ENCODE assay signal across 18 mouse cellular contexts in genomic region chr5:124986222-124986621, GRCm38 (mm10). TPM values are rescaled to one million over a fixed set of nuclear protein-coding genes. Genes with fewer than 3 reads are reported as not detected.
A peak's percentile ranks its signal among the peaks of the same experiment; 100 is the strongest.
DNase-seq lines count a peak whose midpoint lies in the region; ATAC-seq and TF ChIP-seq lines count a peak whose summit lies in the region.
"Had no signal": no experiment of that assay in that cellular context is flagged by ENCODE, and none has a peak within 500 bp of the region (broad histone marks: within the 10 kb centered on the region; RNA-seq: fewer than 3 reads in every experiment).

No protein-coding gene starts in this region.

- peaks cover 6% of the 10 kb centered on the region for H3K4me1 ChIP-seq in heart, adult 2 months (ENCODE audit: control insufficient read depth, insufficient read depth, low read length)
- no peaks in the 10 kb centered on the region for H3K4me1 ChIP-seq in heart, embryonic 11.5 days (ENCODE audit: control insufficient read depth, insufficient read depth, low read length)
- no peaks in the 10 kb centered on the region for H3K4me1 ChIP-seq in liver, postnatal 0 days (ENCODE audit: insufficient read depth)
- no peaks in the 10 kb centered on the region for H3K4me1 ChIP-seq in liver, embryonic 11.5 days (replicated peaks; ENCODE audit: control insufficient read depth, insufficient read depth, low read length)
- no peaks in the 10 kb centered on the region for H3K4me1 ChIP-seq in E14TG2a.4 (replicated peaks; ENCODE audit: low read depth, low read length)
- H3K4me1 ChIP-seq in forebrain, embryonic 16.5 days (replicated peaks; ENCODE audit: control insufficient read depth, insufficient read depth, low read length): no peaks in the 10 kb centered on the region
- H3K4me1 ChIP-seq: forebrain, embryonic 15.5 days; hindbrain, embryonic 15.5 days had no signal

- no peak for TF ChIP-seq EP300 in heart, adult 2 months (IDR thresholded peaks at IDR 0.05; ENCODE audit: insufficient read depth, low read depth, low read length)
- TF ChIP-seq EP300 in liver, postnatal 0 days (IDR thresholded peaks at IDR 0.05; ENCODE audit: low read depth): no peak

- no peaks in the 10 kb centered on the region for H3K79me2 ChIP-seq in heart, adult 2 months (replicated peaks; ENCODE audit: control insufficient read depth, insufficient read depth, low read length)

- no peak overlapping the region for H3K4me2 ChIP-seq in heart, embryonic 11.5 days
- H3K4me2 ChIP-seq in liver, postnatal 0 days (ENCODE audit: low read depth, low read length): no peak overlapping the region
- H3K4me2 ChIP-seq in liver, embryonic 11.5 days: no peak overlapping the region
- H3K4me2 ChIP-seq in forebrain, embryonic 16.5 days (ENCODE audit: low read length): no peak overlapping the region
- H3K4me2 ChIP-seq: forebrain, embryonic 15.5 days; hindbrain, embryonic 15.5 days; kidney, embryonic 15.5 days; liver, embryonic 13.5 days; midbrain, embryonic 11.5 days had no signal

- whole genome bisulfite sequencing in heart, adult 2 months: 94% methylated on average over 5 of the region's 5 CpGs
- WGBS in heart, embryonic 11.5 days (ENCODE audit: insufficient replicate concordance): 84% methylated on average over 5 of the region's 5 CpGs
- 77% methylated on average over 5 of the region's 5 CpGs for WGBS in liver, postnatal 0 days (ENCODE audit: insufficient replicate concordance)
- WGBS in liver, embryonic 11.5 days: 79% methylated on average over 5 of the region's 5 CpGs
- 84% methylated on average over 5 of the region's 5 CpGs for WGBS in forebrain, embryonic 16.5 days

- DNase-seq in heart, adult 2 months: no peak
- DNase-seq in liver, postnatal 0 days: no peak
- no peak for DNase-seq in liver, embryonic 11.5 days (ENCODE audit: low spot score)
- no peak for DNase-seq in brain, embryonic 14.5 days (ENCODE audit: low read depth)
- DNase-seq in spleen, postnatal 14 days (ENCODE audit: low spot score in 2 of 2): no peak
- DNase-seq: adrenal gland, adult 8-10 months; cerebellum, adult 9-10 months; heart, postnatal 14 days; liver, embryonic 13.5 days; lung, postnatal 4 days; right cerebral cortex, postnatal 14 days had no signal

- no peak overlapping the region for H3K4me3 ChIP-seq in heart, adult 2 months
- no peak overlapping the region for H3K4me3 ChIP-seq in heart, embryonic 11.5 days (ENCODE audit: low read depth, low read length)
- H3K4me3 ChIP-seq in liver, postnatal 0 days (ENCODE audit: low read depth, low read length): no peak overlapping the region
- H3K4me3 ChIP-seq in liver, embryonic 11.5 days (ENCODE audit: low read depth, low read length): no peak overlapping the region
- H3K4me3 ChIP-seq in E14TG2a.4 (replicated peaks; ENCODE audit: low read length): no peak overlapping the region
- H3K4me3 ChIP-seq in forebrain, embryonic 16.5 days (replicated peaks; ENCODE audit: low read length): no peak overlapping the region
- H3K4me3 ChIP-seq: forebrain, embryonic 15.5 days; hindbrain, embryonic 15.5 days; kidney, embryonic 15.5 days; liver, embryonic 13.5 days had no signal

- TF ChIP-seq POLR2A in heart, adult 2 months (IDR thresholded peaks at IDR 0.05; ENCODE audit: insufficient read depth, low read depth, low read length): no peak
- TF ChIP-seq POLR2A in brain, embryonic 14.5 days (IDR thresholded peaks at IDR 0.05; ENCODE audit: borderline replicate concordance, extremely low read depth, insufficient read depth, insufficient read length, poor library complexity, severe bottlenecking): no peak

- peak; percentile 49 for TF ChIP-seq CTCF in heart, adult 2 months (IDR thresholded peaks at IDR 0.05)
- peak; percentile 48 for TF ChIP-seq CTCF in liver, postnatal 0 days (IDR thresholded peaks at IDR 0.05; ENCODE audit: low read depth)
- TF ChIP-seq CTCF in E14TG2a.4 (conservative IDR thresholded peaks at IDR 0.05; ENCODE audit: low read length): peak; percentile 67
- TF ChIP-seq CTCF in brain, embryonic 14.5 days (IDR thresholded peaks at IDR 0.05; ENCODE audit: borderline replicate concordance, extremely low read depth, insufficient read depth, insufficient read length): peak; percentile 23; the same call in 1 of the 2 replicates

- 0 out of 2 replicates have a peak, but pooled peaks cover 3% of the 10 kb centered on the region for H3K9me3 ChIP-seq in heart, embryonic 11.5 days (replicated peaks; ENCODE audit: control insufficient read depth, low read length)
- H3K9me3 ChIP-seq in liver, postnatal 0 days (ENCODE audit: low read length): 0 out of 2 replicates have a peak, but pooled peaks cover 3% of the 10 kb centered on the region
- peaks cover 8% of the 10 kb centered on the region; the same call in 1 of the 2 replicates for H3K9me3 ChIP-seq in liver, embryonic 11.5 days (ENCODE audit: control insufficient read depth, low read length)
- peaks cover 10% of the 10 kb centered on the region for H3K9me3 ChIP-seq in E14TG2a.4 (ENCODE audit: low read length)
- peaks cover 5% of the 10 kb centered on the region; the same call in 1 of the 2 replicates for H3K9me3 ChIP-seq in forebrain, embryonic 16.5 days (ENCODE audit: control insufficient read depth, low read length)
- H3K9me3 ChIP-seq: hindbrain, embryonic 15.5 days had no signal

- intact Hi-C loops in heart, adult 2 months (cut with DNase I): no loop called here

- H3K27me3 ChIP-seq in heart, adult 2 months (ENCODE audit: control insufficient read depth, insufficient read depth, low read length): no peaks in the 10 kb centered on the region
- no peaks in the 10 kb centered on the region for H3K27me3 ChIP-seq in heart, embryonic 11.5 days (ENCODE audit: control insufficient read depth, insufficient read depth, low read length)
- H3K27me3 ChIP-seq in liver, postnatal 0 days (ENCODE audit: insufficient read depth, low read length): no peaks in the 10 kb centered on the region
- H3K27me3 ChIP-seq in liver, embryonic 11.5 days (replicated peaks; ENCODE audit: control insufficient read depth, insufficient read depth, low read length): no peaks in the 10 kb centered on the region
- H3K27me3 ChIP-seq in E14TG2a.4 (ENCODE audit: insufficient read depth, low read length): no peaks in the 10 kb centered on the region
- H3K27me3 ChIP-seq in forebrain, embryonic 16.5 days (replicated peaks; ENCODE audit: control insufficient read depth, insufficient read depth, low read length): no peaks in the 10 kb centered on the region
- H3K27me3 ChIP-seq: forebrain, embryonic 15.5 days; hindbrain, embryonic 15.5 days; kidney, embryonic 15.5 days; liver, embryonic 13.5 days had no signal

- no peak overlapping the region for H3K9ac ChIP-seq in heart, adult 2 months (ENCODE audit: low read depth, low read length)
- H3K9ac ChIP-seq in heart, embryonic 11.5 days (ENCODE audit: low read depth, low read length): no peak overlapping the region
- no peak overlapping the region for H3K9ac ChIP-seq in liver, postnatal 0 days (replicated peaks)
- H3K9ac ChIP-seq in liver, embryonic 11.5 days (ENCODE audit: low read depth, low read length): no peak overlapping the region
- H3K9ac ChIP-seq in forebrain, embryonic 16.5 days (replicated peaks; ENCODE audit: low read depth, low read length): no peak overlapping the region
- H3K9ac ChIP-seq: forebrain, embryonic 15.5 days; hindbrain, embryonic 15.5 days; kidney, embryonic 15.5 days; liver, embryonic 13.5 days had no signal

- ATAC-seq in heart, embryonic 11.5 days (replicated peaks; ENCODE audit: insufficient number of reproducible peaks, low FRiP score, low TSS enrichment): no peak
- ATAC-seq in liver, postnatal 0 days: no peak
- no peak for ATAC-seq in liver, embryonic 11.5 days (replicated peaks; ENCODE audit: low FRiP score)
- ATAC-seq in forebrain, embryonic 16.5 days: no peak
- ATAC-seq: forebrain, embryonic 15.5 days had no signal

- H3K27ac ChIP-seq in heart, adult 2 months: no peak overlapping the region
- H3K27ac ChIP-seq in heart, embryonic 11.5 days (ENCODE audit: low read depth, low read length): no peak overlapping the region
- H3K27ac ChIP-seq in liver, postnatal 0 days (ENCODE audit: low read depth): no peak overlapping the region
- no peak overlapping the region for H3K27ac ChIP-seq in liver, embryonic 11.5 days (ENCODE audit: low read depth, low read length)
- no peak overlapping the region for H3K27ac ChIP-seq in forebrain, embryonic 16.5 days (ENCODE audit: low read length)
- H3K27ac ChIP-seq: forebrain, embryonic 15.5 days; hindbrain, embryonic 15.5 days; kidney, embryonic 15.5 days; liver, embryonic 13.5 days had no signal

- no peaks in the 10 kb centered on the region for H3K36me3 ChIP-seq in heart, adult 2 months (ENCODE audit: control insufficient read depth, insufficient read depth, low read length)
- H3K36me3 ChIP-seq in heart, embryonic 11.5 days (ENCODE audit: control insufficient read depth, insufficient read depth, low read length): no peaks in the 10 kb centered on the region
- H3K36me3 ChIP-seq in liver, postnatal 0 days (replicated peaks; ENCODE audit: insufficient read depth, low read length): no peaks in the 10 kb centered on the region
- no peaks in the 10 kb centered on the region for H3K36me3 ChIP-seq in liver, embryonic 11.5 days (ENCODE audit: control insufficient read depth, insufficient read depth, low read length)
- no peaks in the 10 kb centered on the region for H3K36me3 ChIP-seq in E14TG2a.4 (ENCODE audit: insufficient read depth, low read length)
- H3K36me3 ChIP-seq in forebrain, embryonic 16.5 days (ENCODE audit: control insufficient read depth, insufficient read depth): no peaks in the 10 kb centered on the region
- H3K36me3 ChIP-seq: forebrain, embryonic 15.5 days; hindbrain, embryonic 15.5 days; kidney, embryonic 15.5 days; liver, embryonic 13.5 days had no signal

RNA-seq across cellular contexts. Expression of gene Rflna, which starts 16.8 kb away (rescaled TPM):
- total RNA-seq in heart, adult 2 months (2021): under 1 TPM; 0.13 to 0.39 TPM
- 0.78 and 0.85 TPM in 2 replicates for polyA plus RNA-seq in heart, adult 2 months (2012; rRNA removed)
- polyA plus RNA-seq in heart, embryonic 11.5 days (2014; fragmentation: Nextera tagmentation; extraction: Ambion mirVana): 1.0 and 1.1 TPM in 2 replicates
- polyA plus RNA-seq in liver, postnatal 0 days (2015; fragmentation: Nextera tagmentation; extraction: Ambion mirVana): 0.21 and 0.27 TPM in 2 replicates
- 0.66 and 1.0 TPM in 2 replicates for polyA plus RNA-seq in liver, embryonic 11.5 days (2014; fragmentation: Nextera tagmentation; extraction: Ambion mirVana)
- polyA plus RNA-seq in brain, embryonic 14.5 days (2012; rRNA removed): 7.7 and 8.4 TPM in 2 replicates
- 3.7 and 4.0 TPM in 2 replicates for polyA plus RNA-seq in forebrain, embryonic 16.5 days (2015; fragmentation: Nextera tagmentation; extraction: Ambion mirVana)
